Mouse (Mus musculus): ENCODE results near the gene Olfr374.

GRCm38 (mm10) chr8:72112486-72112885 is 5.6 kb downstream of the Olfr374 start:
- TF ChIP-seq CTCF (IDR thresholded peaks at IDR 0.05; ENCODE audit: insufficient read depth, low read depth, low read length) (no peak), POLR2A (IDR thresholded peaks at IDR 0.05; ENCODE audit: insufficient read depth, low read depth, low read length) (no peak)
